Comparison of ENCODE assay signal across 21 mouse cellular contexts in genomic region chr8:106969964-106970363, GRCm38 (mm10). TPM values are rescaled to one million over a fixed set of nuclear protein-coding genes. Genes with fewer than 3 reads are reported as not detected.
A peak's percentile ranks its signal among the peaks of the same experiment; 100 is the strongest.
DNase-seq lines count a peak whose midpoint lies in the region; ATAC-seq and TF ChIP-seq lines count a peak whose summit lies in the region.
"Had no signal": no experiment of that assay in that cellular context is flagged by ENCODE, and none has a peak within 500 bp of the region (broad histone marks: within the 10 kb centered on the region; RNA-seq: fewer than 3 reads in every experiment).

No protein-coding gene starts in this region.

- no peak overlapping the region for H3K4me3 ChIP-seq in lung, embryonic 14.5 days (ENCODE audit: low read depth, low read length)
- no peak overlapping the region for H3K4me3 ChIP-seq in lung, adult 2 months (replicated peaks; ENCODE audit: extremely low read depth, low read depth, low read length)
- peak overlapping the region; percentile 20 for H3K4me3 ChIP-seq in testis, adult 2 months (ENCODE audit: control insufficient read depth, low read depth, low read length)
- H3K4me3 ChIP-seq in forebrain, embryonic 14.5 days (ENCODE audit: low read depth, low read length), result no peak overlapping the region
- H3K4me3 ChIP-seq: embryonic facial prominence, embryonic 12.5 days; heart, embryonic 13.5 days; hindbrain, embryonic 13.5 days had no signal

- no peak for ATAC-seq in lung, embryonic 14.5 days (ENCODE audit: insufficient read depth)
- ATAC-seq in forebrain, embryonic 14.5 days, result no peak
- ATAC-seq: activated CD4-positive, CD25-positive, alpha-beta regulatory T cell, adult 4 months; CD4-positive, CD25-positive, alpha-beta regulatory T cell, adult 4 months; forebrain, embryonic 16.5 days; hindbrain, postnatal 0 days had no signal

- H3K27ac ChIP-seq in lung, embryonic 14.5 days (ENCODE audit: low read depth), result peak overlapping the region; percentile 63; the same call in 1 of the 2 replicates
- no peak overlapping the region for H3K27ac ChIP-seq in testis, adult 2 months (ENCODE audit: control insufficient read depth, insufficient read depth, low read depth, low read length)
- H3K27ac ChIP-seq in forebrain, embryonic 14.5 days (ENCODE audit: low read depth, low read length), result no peak overlapping the region
- H3K27ac ChIP-seq: embryonic facial prominence, embryonic 12.5 days; hindbrain, embryonic 13.5 days; hindbrain, postnatal 0 days had no signal

- H3K4me1 ChIP-seq in lung, embryonic 14.5 days (ENCODE audit: insufficient read depth), result 0 out of 2 replicates have a peak, but pooled peaks cover 5% of the 10 kb centered on the region
- peaks cover 8% of the 10 kb centered on the region for H3K4me1 ChIP-seq in lung, adult 2 months (ENCODE audit: control insufficient read depth, insufficient read depth, low read length)
- no peaks in the 10 kb centered on the region for H3K4me1 ChIP-seq in testis, adult 2 months (ENCODE audit: control insufficient read depth, insufficient read depth, low read length)
- no peaks in the 10 kb centered on the region for H3K4me1 ChIP-seq in forebrain, embryonic 14.5 days (ENCODE audit: control insufficient read depth, insufficient read depth, low read length)
- H3K4me1 ChIP-seq: hindbrain, embryonic 13.5 days had no signal

- TF ChIP-seq CTCF in lung, embryonic 14.5 days (IDR thresholded peaks at IDR 0.05; ENCODE audit: low read depth), result no peak
- no peak for TF ChIP-seq CTCF in lung, adult 2 months (IDR thresholded peaks at IDR 0.05; ENCODE audit: insufficient read depth, low read length)
- TF ChIP-seq CTCF in testis, adult 2 months (IDR thresholded peaks at IDR 0.05; ENCODE audit: control insufficient read depth, insufficient read depth, insufficient replicate concordance, low read depth, low read length), result no peak

- no peak overlapping the region for H3K9ac ChIP-seq in lung, embryonic 14.5 days
- no peak overlapping the region for H3K9ac ChIP-seq in forebrain, embryonic 14.5 days (ENCODE audit: low read length)
- H3K9ac ChIP-seq: embryonic facial prominence, embryonic 12.5 days; heart, embryonic 13.5 days; hindbrain, embryonic 13.5 days had no signal

- no peaks in the 10 kb centered on the region for H3K27me3 ChIP-seq in lung, embryonic 14.5 days (ENCODE audit: insufficient read depth, low read length)
- H3K27me3 ChIP-seq in testis, adult 2 months (ENCODE audit: control insufficient read depth, insufficient read depth, low read length), result no peaks in the 10 kb centered on the region
- peaks cover 8% of the 10 kb centered on the region for H3K27me3 ChIP-seq in forebrain, embryonic 14.5 days (replicated peaks; ENCODE audit: control insufficient read depth, insufficient read depth, low read length)
- H3K27me3 ChIP-seq: embryonic facial prominence, embryonic 12.5 days; heart, embryonic 13.5 days had no signal

- no peak overlapping the region for H3K4me2 ChIP-seq in lung, embryonic 14.5 days
- H3K4me2 ChIP-seq in forebrain, embryonic 14.5 days (ENCODE audit: low read length), result no peak overlapping the region
- H3K4me2 ChIP-seq: embryonic facial prominence, embryonic 12.5 days; heart, embryonic 13.5 days; hindbrain, embryonic 13.5 days had no signal

- no peaks in the 10 kb centered on the region for H3K9me3 ChIP-seq in lung, embryonic 14.5 days (ENCODE audit: low read depth, low read length)
- H3K9me3 ChIP-seq in forebrain, embryonic 14.5 days (replicated peaks; ENCODE audit: control insufficient read depth, low read length), result no peaks in the 10 kb centered on the region
- H3K9me3 ChIP-seq: embryonic facial prominence, embryonic 12.5 days; G1E; heart, embryonic 13.5 days; hindbrain, embryonic 13.5 days had no signal

- TF ChIP-seq POLR2A in lung, adult 2 months (IDR thresholded peaks at IDR 0.05; ENCODE audit: borderline replicate concordance, extremely low read depth, low read depth, low read length), result no peak
- no peak for TF ChIP-seq POLR2A in testis, adult 2 months (IDR thresholded peaks at IDR 0.05; ENCODE audit: control insufficient read depth, low read depth, low read length)

- WGBS in lung, embryonic 14.5 days, result 54% methylated on average over 3 of the region's 3 CpGs
- 63% methylated on average over 3 of the region's 3 CpGs for WGBS in lung, adult 2 months
- WGBS in forebrain, embryonic 14.5 days, result 82% methylated on average over 3 of the region's 3 CpGs

- H3K36me3 ChIP-seq in lung, embryonic 14.5 days (ENCODE audit: insufficient read depth), result no peaks in the 10 kb centered on the region
- no peaks in the 10 kb centered on the region for H3K36me3 ChIP-seq in testis, adult 2 months (ENCODE audit: control insufficient read depth, insufficient read depth, low read length)
- no peaks in the 10 kb centered on the region for H3K36me3 ChIP-seq in forebrain, embryonic 14.5 days (ENCODE audit: control insufficient read depth, insufficient read depth, low read length)
- H3K36me3 ChIP-seq: embryonic facial prominence, embryonic 12.5 days; G1E; heart, embryonic 13.5 days; hindbrain, embryonic 13.5 days had no signal

- DNase-seq in lung, embryonic 14.5 days, result peak; percentile 40
- no peak for DNase-seq in lung, adult 2 months
- DNase-seq in testis, postnatal 10 days (ENCODE audit: low spot score), result no peak
- peak; percentile 5 for DNase-seq in lung, postnatal 10 days
- no peak for DNase-seq in forebrain, embryonic 14.5 days (ENCODE audit: low spot score)
- no peak for DNase-seq in layer of hippocampus, adult 8-10 months (ENCODE audit: low spot score in 2 of 2)
- DNase-seq: adrenal gland, postnatal 14 days; cerebellum, adult 11-12 months; cerebellum, adult 9-10 months; cerebellum, postnatal 25 days; gastrocnemius, postnatal 14 days; heart, postnatal 10 days had no signal

RNA-seq across cellular contexts. Expression of gene Sntb2, which starts 34.4 kb away (rescaled TPM):
- 21.1 and 22.1 TPM in 2 replicates for polyA plus RNA-seq in lung, embryonic 14.5 days (2014; fragmentation: Nextera tagmentation; extraction: Ambion mirVana)
- 9.9 and 12.1 TPM in 2 replicates for polyA plus RNA-seq in lung, adult 2 months (2012; rRNA removed)
- 13.4 and 14.4 TPM in 2 replicates for polyA plus RNA-seq in testis, adult 2 months (2012; rRNA removed)
- 2.3 and 2.9 TPM in 2 replicates for polyA plus RNA-seq in forebrain, embryonic 14.5 days (2014; fragmentation: Nextera tagmentation; extraction: Ambion mirVana)
- total RNA-seq in layer of hippocampus, adult 8-10 months (2022), result 10 to 100 TPM; 19.2 to 32.0 (median 24.1) TPM

Comparison
In these comparisons a context has a peak if more than half of its experiments do, and no peak if none do; other contexts are left out.
1. DNase-seq: peak in lung, embryonic 14.5 days (single experiment) and lung, postnatal 10 days (single experiment); none in lung, adult 2 months (single experiment), testis, postnatal 10 days (single experiment), forebrain, embryonic 14.5 days (single experiment) and layer of hippocampus, adult 8-10 months (0 of 2).